9 mouse cellular contexts compared by ENCODE assay signal in the genomic region with DNA sequence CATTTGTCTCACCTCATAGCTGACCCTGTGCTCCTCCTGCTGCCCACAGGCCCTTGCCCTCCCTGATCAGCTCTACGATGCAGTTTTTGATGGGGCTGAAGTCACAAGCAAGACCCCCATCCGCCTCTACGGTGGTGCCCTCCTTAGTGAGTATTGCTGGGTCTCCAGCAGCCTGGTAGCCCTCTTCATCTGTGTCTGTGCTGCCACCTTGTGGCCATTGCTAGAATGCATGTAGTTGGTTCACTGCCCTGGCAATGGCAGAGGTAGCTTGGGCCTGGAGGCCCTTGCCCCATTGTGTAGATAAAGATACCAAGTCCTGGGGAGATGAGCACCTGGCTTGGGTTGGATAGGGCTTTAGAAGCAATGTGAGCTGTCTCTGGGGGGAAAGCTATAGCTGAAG. TPM values are rescaled to one million over a fixed set of nuclear protein-coding genes. Genes with fewer than 3 reads are reported as not detected.
DNase-seq lines count a peak whose midpoint lies in the region; ATAC-seq lines count a peak whose summit lies in the region.
"Had no signal": no experiment of that assay in that cellular context is flagged by ENCODE, and none has a peak within 500 bp of the region (broad histone marks: within the 10 kb centered on the region; RNA-seq: fewer than 3 reads in every experiment).

No protein-coding gene starts in this region.

- no peak overlapping the region for H3K27ac ChIP-seq in intestine, embryonic 14.5 days (ENCODE audit: low read depth)

- peaks cover 18% of the 10 kb centered on the region for H3K36me3 ChIP-seq in intestine, embryonic 14.5 days (ENCODE audit: control insufficient read depth, insufficient read depth, low read length)

- ATAC-seq in intestine, embryonic 14.5 days (replicated peaks; ENCODE audit: low FRiP score, low TSS enrichment, low read depth) = peak; percentile 51
- ATAC-seq in megakaryocyte-erythroid progenitor cell, adult 5-6 weeks (replicated peaks; ENCODE audit: low FRiP score, low TSS enrichment, poor library complexity, severe bottlenecking) = peak; percentile 79

- WGBS in intestine, embryonic 14.5 days = 16% methylated on average over 3 of the region's 3 CpGs

- peak; percentile 90 for DNase-seq in adipocyte (ENCODE audit: low spot score)
- peak; percentile 99 for DNase-seq in cerebellum, postnatal 4 days (ENCODE audit: low spot score in 2 of 2)
- DNase-seq in gastrocnemius, postnatal 10 days = peak; percentile 96
- DNase-seq in intestine, embryonic 14.5 days (ENCODE audit: low spot score) = peak; percentile 99
- peak; percentile 56 to 96 for DNase-seq in left cerebral cortex, adult 8-10 months (ENCODE audit: low spot score in 2 of 2)
- peak; percentile 89 to 94 for DNase-seq in right cerebral cortex, postnatal 10 days (ENCODE audit: low spot score in 2 of 2)
- peak; percentile 94 for DNase-seq in urinary bladder, postnatal 25 days (ENCODE audit: low spot score)

- no peak overlapping the region for H3K9ac ChIP-seq in intestine, embryonic 14.5 days (ENCODE audit: low read length)

- H3K9me3 ChIP-seq in intestine, embryonic 14.5 days (ENCODE audit: control insufficient read depth, low read length) = no peaks in the 10 kb centered on the region

- H3K4me2 ChIP-seq in intestine, embryonic 14.5 days (ENCODE audit: low read length) = no peak overlapping the region

- H3K4me1 ChIP-seq in intestine, embryonic 14.5 days (replicated peaks; ENCODE audit: control insufficient read depth, insufficient read depth, low read length) = no peaks in the 10 kb centered on the region

- H3K27me3 ChIP-seq in intestine, embryonic 14.5 days (replicated peaks; ENCODE audit: control insufficient read depth, insufficient read depth, low read length) = no peaks in the 10 kb centered on the region

- H3K4me3 ChIP-seq in intestine, embryonic 14.5 days (ENCODE audit: low read depth, low read length) = no peak overlapping the region
- H3K4me3 ChIP-seq: myocyte had no signal

RNA-seq across cellular contexts. Expression of a gene that starts 11.5 kb away (rescaled TPM):
- total RNA-seq in gastrocnemius, postnatal 10 days (2021) = 10 to 100 TPM; 37.0 to 38.3 TPM
- 53.7 and 58.9 TPM in 2 replicates for polyA plus RNA-seq in intestine, embryonic 14.5 days (2014; fragmentation: Nextera tagmentation; extraction: Ambion mirVana)
- 10 to 100 TPM; 78.5 to 91.8 (median 86.0) TPM for total RNA-seq in left cerebral cortex, adult 8-10 months (2022)
- total RNA-seq in megakaryocyte-erythroid progenitor cell, adult 5-6 weeks (2014; fragmentation: Nextera tagmentation) = 4.0 and 18.1 TPM in 2 replicates
- total RNA-seq in megakaryocyte-erythroid progenitor cell, adult 5-6 weeks (2017) = 0.19 and 8.1 TPM in 2 replicates
